ENCODE assay signal across 11 mouse cellular contexts in genomic region chr7:122352566-122353277, GRCm38 (mm10).
DNase-seq lines count a peak whose midpoint lies in the region; ATAC-seq and TF ChIP-seq lines count a peak whose summit lies in the region.
"Had no signal": no experiment of that assay in that cellular context is flagged by ENCODE, and none has a peak within 500 bp of the region (broad histone marks: within the 10 kb centered on the region; RNA-seq: fewer than 3 reads in every experiment).

No protein-coding gene starts in this region.

- ATAC-seq in intestine, embryonic 14.5 days (replicated peaks; ENCODE audit: low FRiP score, low TSS enrichment, low read depth), result peak; percentile 47
- no peak for ATAC-seq in intestine, postnatal 0 days

- TF ChIP-seq CTCF in intestine, postnatal 0 days (IDR thresholded peaks at IDR 0.05; ENCODE audit: low read depth), result no peak
- TF ChIP-seq CTCF in brain, embryonic 14.5 days (IDR thresholded peaks at IDR 0.05; ENCODE audit: borderline replicate concordance, extremely low read depth, insufficient read depth, insufficient read length), result no peak

- H3K27ac ChIP-seq in intestine, embryonic 14.5 days (ENCODE audit: low read depth), result 0 out of 2 replicates have a peak overlapping the region, but pooled peaks have one; percentile 38
- no peak overlapping the region for H3K27ac ChIP-seq in intestine, postnatal 0 days (ENCODE audit: low read depth, low read length)
- H3K27ac ChIP-seq: liver, embryonic 15.5 days had no signal

- no peaks in the 10 kb centered on the region for H3K36me3 ChIP-seq in intestine, embryonic 14.5 days (ENCODE audit: control insufficient read depth, insufficient read depth, low read length)
- no peaks in the 10 kb centered on the region for H3K36me3 ChIP-seq in intestine, postnatal 0 days (ENCODE audit: control insufficient read depth, insufficient read depth)
- H3K36me3 ChIP-seq: liver, embryonic 15.5 days had no signal

- WGBS in intestine, embryonic 14.5 days, result 60% methylated on average over 12 of the region's 12 CpGs
- 60% methylated on average over 12 of the region's 12 CpGs for WGBS in intestine, postnatal 0 days

- no peak overlapping the region for H3K9ac ChIP-seq in intestine, embryonic 14.5 days (ENCODE audit: low read length)
- no peak overlapping the region for H3K9ac ChIP-seq in intestine, postnatal 0 days (ENCODE audit: low read depth, low read length)
- H3K9ac ChIP-seq: liver, embryonic 15.5 days had no signal

- H3K4me2 ChIP-seq in intestine, embryonic 14.5 days (ENCODE audit: low read length), result no peak overlapping the region
- no peak overlapping the region for H3K4me2 ChIP-seq in intestine, postnatal 0 days (replicated peaks; ENCODE audit: low read depth)
- H3K4me2 ChIP-seq: liver, embryonic 15.5 days had no signal

- no peak overlapping the region for H3K4me3 ChIP-seq in intestine, embryonic 14.5 days (ENCODE audit: low read depth, low read length)
- H3K4me3 ChIP-seq in intestine, postnatal 0 days (ENCODE audit: low read depth, low read length), result no peak overlapping the region
- H3K4me3 ChIP-seq: erythroblast, embryonic 14.5 days; liver, embryonic 15.5 days had no signal

- TF ChIP-seq POLR2A in brain, embryonic 14.5 days (IDR thresholded peaks at IDR 0.05; ENCODE audit: borderline replicate concordance, extremely low read depth, insufficient read depth, insufficient read length, poor library complexity, severe bottlenecking), result no peak

- no peaks in the 10 kb centered on the region for H3K27me3 ChIP-seq in intestine, embryonic 14.5 days (replicated peaks; ENCODE audit: control insufficient read depth, insufficient read depth, low read length)
- no peaks in the 10 kb centered on the region for H3K27me3 ChIP-seq in intestine, postnatal 0 days (replicated peaks; ENCODE audit: control insufficient read depth, insufficient read depth, low read length)
- H3K27me3 ChIP-seq: liver, embryonic 15.5 days had no signal

- H3K4me1 ChIP-seq in intestine, embryonic 14.5 days (replicated peaks; ENCODE audit: control insufficient read depth, insufficient read depth, low read length), result no peaks in the 10 kb centered on the region
- no peaks in the 10 kb centered on the region for H3K4me1 ChIP-seq in intestine, postnatal 0 days (replicated peaks; ENCODE audit: control insufficient read depth, insufficient read depth, low read length)
- H3K4me1 ChIP-seq: liver, embryonic 15.5 days had no signal

- no peak for DNase-seq in intestine, embryonic 14.5 days (ENCODE audit: low spot score)
- DNase-seq in brain, embryonic 14.5 days (ENCODE audit: low read depth), result peak; percentile 87
- peak; percentile 5 for DNase-seq in induced T-regulatory cell, adult 2 months (ENCODE audit: low read depth)
- peak; percentile 30 to 55 for DNase-seq in spleen, postnatal 14 days (ENCODE audit: low spot score in 2 of 2)
- DNase-seq in cerebellum, postnatal 36 days, result no peak
- DNase-seq in urinary bladder, adult 2 months (ENCODE audit: low spot score), result no peak
- DNase-seq in yolk sac, embryonic 10.5 days (ENCODE audit: low spot score), result no peak
- DNase-seq: kidney, adult 18-20 months had no signal

- H3K9me3 ChIP-seq in intestine, embryonic 14.5 days (ENCODE audit: control insufficient read depth, low read length), result no peaks in the 10 kb centered on the region
- H3K9me3 ChIP-seq in intestine, postnatal 0 days (ENCODE audit: control insufficient read depth), result no peaks in the 10 kb centered on the region
- H3K9me3 ChIP-seq: liver, embryonic 15.5 days had no signal

Comparison
In these comparisons a context has a peak if more than half of its experiments do, and no peak if none do; other contexts are left out.
1. DNase-seq: peak in brain, embryonic 14.5 days (single experiment), induced T-regulatory cell, adult 2 months (single experiment) and spleen, postnatal 14 days (2 of 2); none in intestine, embryonic 14.5 days (single experiment), cerebellum, postnatal 36 days (0 of 2), urinary bladder, adult 2 months (single experiment) and yolk sac, embryonic 10.5 days (single experiment).